Mouse (Mus musculus) mature B cell (primary cell): ENCODE data around the gene Ifnar2.

Source experiments
- in situ Hi-C: fragments of 300-500 bp; cut with MboI; formaldehyde crosslinking; loops from 2 replicates; pipeline ENCODE4 v1.14.3; 2019

The Ifnar2 gene

GRCm38 (mm10) chr16:91390100-91390499 lies 17.5 kb downstream of the Ifnar2 start:
- in situ Hi-C loops, result no loop called here

- in situ Hi-C loops, result no loop called here
These were observed 18.8 kb downstream of the Ifnar2 start, which contains the start of gene Gm21970 for GRCm38 (mm10) chr16:91391421-91391820. Gm21970 (plus strand) TSS chr16:91391721.

GRCm38 (mm10) chr16:91394826-91395410 lies 22.3 kb downstream of the Ifnar2 start:
- in situ Hi-C loops, result no loop called here

GRCm38 (mm10) chr16:91395633-91396392 lies 23.2 kb downstream of the Ifnar2 start:
- in situ Hi-C loops, result no loop called here

- in situ Hi-C loops, result no loop called here
These were observed 24.4 kb downstream of the Ifnar2 start for GRCm38 (mm10) chr16:91396844-91397537.

GRCm38 (mm10) chr16:91398030-91398429 lies 25.4 kb downstream of the Ifnar2 start:
- in situ Hi-C loops, result no loop called here

GRCm38 (mm10) chr16:91398944-91399343 lies 26.4 kb downstream of the Ifnar2 start:
- in situ Hi-C loops, result no loop called here

GRCm38 (mm10) chr16:91401569-91402165 lies 29.1 kb downstream of the Ifnar2 start:
- in situ Hi-C loops, result no loop called here

- in situ Hi-C loops, result no loop called here
These were observed 31.2 kb downstream of the Ifnar2 start for GRCm38 (mm10) chr16:91403784-91404183.

GRCm38 (mm10) chr16:91404187-91404586 lies 31.6 kb downstream of the Ifnar2 start:
- in situ Hi-C loops, result no loop called here

GRCm38 (mm10) chr16:91404828-91405577 lies 32.4 kb downstream of the Ifnar2 start:
- in situ Hi-C loops, result no loop called here

- in situ Hi-C loops, result no loop called here
These were observed 33.3 kb downstream of the Ifnar2 start, which contains the start of gene Il10rb for GRCm38 (mm10) chr16:91405640-91406584. Il10rb (plus strand) TSS chr16:91406164.

GRCm38 (mm10) chr16:91406585-91407220 lies 34.1 kb downstream of the Ifnar2 start:
- in situ Hi-C loops, result no loop called here

- in situ Hi-C loops, result no loop called here
These were observed 40.7 kb downstream of the Ifnar2 start for GRCm38 (mm10) chr16:91413102-91413844.

- in situ Hi-C loops, result no loop called here
These were observed 43.0 kb downstream of the Ifnar2 start for GRCm38 (mm10) chr16:91415391-91416189.

- in situ Hi-C loops, result no loop called here
These were observed 43.8 kb downstream of the Ifnar2 start for GRCm38 (mm10) chr16:91416357-91416756.

GRCm38 (mm10) chr16:91416938-91417337 lies 44.4 kb downstream of the Ifnar2 start:
- in situ Hi-C loops, result no loop called here

GRCm38 (mm10) chr16:91418531-91418930 lies 45.9 kb downstream of the Ifnar2 start:
- in situ Hi-C loops, result no loop called here
